Mouse (Mus musculus) CH12.LX (cell line): ENCODE measurements around the gene Mier1.

ENCODE experiments used
- CTCF ChIP-seq, 2 experiments: IDR thresholded peaks in 1 of 2; conservative IDR thresholded peaks in 1 of 2; 2 replicates each; pipeline ENCODE4 v1.5.1; 2011 to 2012; ENCODE audit warnings: low read depth in 2 of 2, low read length in 2 of 2, improper control_type of control experiment in 1 of 2, inconsistent platforms in 1 of 2, mild to moderate bottlenecking in 1 of 2, moderate library complexity in 1 of 2
- EP300 ChIP-seq: IDR thresholded peaks from 2 replicates; pipeline ENCODE4 v1.6.1; 2011; ENCODE audit warnings: low read length, improper control_type of control experiment
- MYC ChIP-seq: IDR thresholded peaks from 2 replicates; pipeline ENCODE4 v1.6.1; 2011; ENCODE audit warnings: low read depth, mild to moderate bottlenecking, improper control_type of control experiment, low read length
- TCF12 ChIP-seq: IDR thresholded peaks from 2 replicates; pipeline ENCODE4 v1.6.1; 2014; ENCODE audit warnings: low read depth, mild to moderate bottlenecking, inconsistent platforms, low read length, improper control_type of control experiment

- TF ChIP-seq EP300 (no peak), MYC (no peak), CTCF (conservative IDR thresholded peaks at IDR 0.05 in 1 of 2, IDR thresholded peaks at IDR 0.05 in 1 of 2; ENCODE audit: low read depth in 2 of 2, low read length in 2 of 2) (no peak), TCF12 (no peak)
Observed at GRCm38 (mm10) chr4:103123606-103124005, 9.4 kb downstream of the Mier1 start.
